Mouse (Mus musculus) G1E (cell line): ENCODE data around the gene L3mbtl1.

ENCODE experiments used
- CTCF ChIP-seq: IDR thresholded peaks from 2 replicates; pipeline ENCODE4 v1.5.1; 2012; ENCODE audit warnings: low read depth, low read length, inconsistent platforms, mixed read lengths
- GATA1 ChIP-seq: IDR thresholded peaks from 2 replicates; pipeline ENCODE4 v1.6.1; 2012; ENCODE audit warnings: borderline replicate concordance, low read length, inconsistent platforms, mixed read lengths
- POLR2AphosphoS5 ChIP-seq: IDR thresholded peaks from 2 replicates; pipeline ENCODE4 v1.6.1; 2012; ENCODE audit warnings: low read depth, low read length, inconsistent platforms; ENCODE audit not compliant: insufficient replicate concordance
- TAL1 ChIP-seq: conservative IDR thresholded peaks from 2 replicates; pipeline ENCODE4 v1.6.1; 2012; ENCODE audit warnings: low read depth, low read length, inconsistent platforms, mixed read lengths

DNA sequence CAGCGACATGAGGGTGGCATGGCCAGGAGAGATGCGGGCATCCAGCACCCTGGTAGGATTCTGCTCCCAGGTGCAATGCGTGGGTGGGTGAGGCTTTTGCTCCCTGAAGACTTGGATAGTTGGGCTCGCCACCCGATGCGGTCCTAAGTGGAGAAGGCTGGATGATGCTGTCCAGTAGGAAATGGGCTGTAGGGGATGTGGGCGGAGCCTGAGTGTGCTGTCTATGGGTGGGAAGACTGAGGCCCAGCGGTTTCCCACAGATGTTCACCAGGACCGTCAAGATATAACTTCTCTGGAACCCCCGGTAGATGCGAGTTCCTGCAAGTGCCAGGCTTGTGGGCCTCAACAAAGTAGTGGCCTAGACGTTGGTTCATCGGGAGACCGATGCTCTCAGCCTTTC, 4.9 kb downstream of the L3mbtl1 start:
- TF ChIP-seq CTCF (no peak), POLR2AphosphoS5 (no peak), TAL1 (no peak), GATA1 (no peak)
